Mouse (Mus musculus): ENCODE results near the gene Rrnad1.

The Rrnad1 gene

DNA sequence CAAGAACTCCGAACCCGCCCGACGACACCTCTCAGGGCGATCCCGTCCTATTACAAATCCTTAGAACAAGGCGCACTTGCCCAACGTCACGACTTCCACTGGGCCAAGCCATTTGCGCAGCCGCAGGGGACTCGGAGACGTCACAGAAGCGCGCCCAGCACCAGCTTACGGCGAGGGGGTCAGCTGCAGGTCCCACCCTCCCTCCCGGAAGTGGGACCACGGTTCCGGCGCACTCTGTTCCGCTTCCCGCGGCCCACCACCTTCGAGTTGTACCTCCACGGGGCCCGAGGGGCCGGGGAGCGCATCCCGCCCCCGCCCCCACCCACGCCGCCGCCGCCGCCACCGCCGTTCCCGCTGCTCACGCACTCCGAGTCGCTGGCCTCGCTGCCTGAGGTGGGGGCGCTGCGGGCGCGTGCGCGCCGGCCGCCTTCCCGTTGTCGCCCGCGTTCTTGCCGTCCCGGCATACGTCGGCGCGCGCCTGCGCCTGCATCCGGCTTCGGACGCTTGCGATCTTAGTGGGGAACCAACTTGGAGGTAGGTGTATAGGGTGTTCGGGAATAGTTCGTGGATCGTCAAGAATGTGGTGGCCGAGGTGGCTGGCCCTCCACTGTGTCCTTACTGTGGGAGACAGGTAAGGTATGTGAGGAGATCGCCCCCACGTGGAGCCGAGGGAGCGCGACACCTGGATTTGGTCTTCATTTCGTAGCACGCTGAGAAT, at the start of gene Rrnad1, which contains the start of gene Isg20l2:
TSS of gene Rrnad1 (minus strand) at position 640 of the 718 bp plus-strand sequence.
TSS of gene Isg20l2 (plus strand) at position 237 of the 718 bp plus-strand sequence.
- WGBS, result under 1% methylated on average over 78 of the region's 78 CpGs

DNA sequence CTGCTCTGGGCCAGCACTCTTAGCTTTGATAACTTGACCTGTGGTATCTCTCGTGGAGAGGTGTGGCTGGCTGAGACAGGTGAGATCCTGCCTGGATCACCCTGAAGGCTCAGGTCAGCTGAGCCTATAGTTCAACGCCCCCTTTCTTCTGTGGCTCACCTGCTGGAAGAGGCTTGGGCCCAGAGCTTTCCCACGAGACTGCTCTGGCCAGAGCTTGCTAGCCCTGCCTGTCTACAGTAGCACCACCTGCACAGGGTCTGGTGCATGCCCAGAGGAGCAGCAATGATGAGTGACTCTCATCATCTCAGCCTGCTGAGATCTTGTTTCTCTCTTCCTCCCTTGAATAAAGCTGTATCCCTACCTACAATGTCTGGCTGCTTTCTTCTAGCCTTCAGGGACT, 49.6 kb upstream of the Rrnad1 start:
- 84% methylated on average over 3 of the region's 3 CpGs for WGBS

DNA sequence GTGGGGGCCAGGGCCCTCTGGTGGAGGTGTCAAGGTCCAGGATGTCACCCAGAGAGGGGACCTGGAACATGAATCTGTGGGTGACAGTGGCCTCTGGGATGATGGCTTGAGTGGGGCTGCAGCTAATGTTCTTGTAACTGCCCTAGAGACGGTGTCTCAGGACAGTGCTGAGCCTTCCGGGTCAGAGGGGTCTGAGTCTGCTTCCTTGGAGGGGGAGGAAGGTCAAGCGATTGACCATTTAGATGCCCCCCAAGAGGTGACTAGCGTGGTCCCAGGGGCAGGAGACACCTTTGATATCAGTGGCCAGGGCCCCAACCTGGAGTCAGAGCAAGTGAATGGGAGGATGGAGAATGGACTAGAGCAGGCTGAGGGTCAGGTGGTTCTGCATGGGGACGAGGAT, 49.0 kb upstream of the Rrnad1 start:
- 95% methylated on average over 5 of the region's 5 CpGs for WGBS

DNA sequence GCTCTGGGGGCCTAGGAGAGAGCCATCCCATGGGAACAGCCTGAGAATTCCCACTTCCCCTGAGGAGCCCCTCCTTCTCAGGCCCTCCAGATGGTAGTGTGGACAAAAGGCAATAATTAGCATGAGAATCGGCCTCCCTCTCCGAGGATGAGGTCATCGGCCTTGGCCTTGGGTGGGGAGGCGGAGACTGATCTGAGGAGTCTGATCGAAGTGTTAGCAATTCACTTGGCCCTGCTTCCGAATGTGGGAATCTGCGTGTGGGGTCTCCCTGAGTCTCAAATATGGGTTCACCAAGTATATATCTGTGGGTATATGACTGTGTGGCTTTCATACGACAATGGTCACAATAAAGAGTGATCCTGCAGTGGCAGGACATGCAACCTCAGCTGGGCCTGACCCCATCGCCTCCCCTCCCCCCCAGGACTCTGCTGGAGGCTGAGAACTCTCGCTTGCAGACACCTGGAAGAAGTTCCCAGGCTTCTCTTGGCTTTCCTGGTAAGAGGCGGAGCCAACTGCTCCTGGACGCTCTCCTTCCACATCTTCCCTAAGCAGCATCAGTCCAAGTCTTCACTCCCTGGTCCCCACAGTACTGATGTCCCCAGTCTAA, 44.0 kb upstream of the Rrnad1 start:
- WGBS, result 53% methylated on average over 12 of the region's 12 CpGs

DNA sequence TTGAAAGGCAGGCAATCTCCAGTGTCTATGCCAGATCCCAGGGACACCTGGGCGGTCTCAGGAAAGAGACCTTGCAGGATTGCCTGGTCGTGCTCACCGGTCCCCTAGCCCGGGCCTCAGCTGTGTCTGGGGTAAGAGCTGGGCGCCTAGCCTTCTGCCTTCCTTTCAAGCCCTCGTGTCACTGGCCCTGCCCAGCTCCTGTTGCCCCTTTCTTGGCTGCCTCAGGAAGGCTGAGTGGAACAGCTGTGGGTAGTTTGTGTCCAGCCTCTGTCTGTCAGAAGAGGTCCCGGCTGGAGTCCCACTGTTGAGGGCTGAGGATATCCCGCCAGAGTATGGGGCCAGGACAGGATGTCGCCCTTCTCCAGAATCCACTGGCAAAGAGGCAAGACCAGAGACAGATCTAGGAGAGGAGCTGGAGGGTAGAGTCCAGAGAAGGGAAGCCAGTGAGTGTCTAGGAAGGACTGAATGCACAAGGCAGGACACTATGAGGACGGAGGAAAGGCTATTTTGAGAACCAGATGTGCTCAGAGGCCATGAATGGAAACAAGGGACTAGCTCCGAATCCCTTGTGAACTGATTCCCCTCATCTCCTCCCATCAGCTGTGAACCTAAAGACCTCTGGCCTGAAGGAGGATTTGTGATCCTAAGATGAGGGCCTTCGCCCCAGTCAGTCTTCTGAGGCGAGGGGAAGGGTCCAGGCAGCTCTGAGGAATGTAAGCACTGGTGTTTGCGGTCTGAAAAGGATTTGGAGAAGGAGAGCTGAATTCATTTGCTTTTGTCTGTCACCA, 43.3 kb upstream of the Rrnad1 start:
- WGBS, result 52% methylated on average over 14 of the region's 14 CpGs

DNA sequence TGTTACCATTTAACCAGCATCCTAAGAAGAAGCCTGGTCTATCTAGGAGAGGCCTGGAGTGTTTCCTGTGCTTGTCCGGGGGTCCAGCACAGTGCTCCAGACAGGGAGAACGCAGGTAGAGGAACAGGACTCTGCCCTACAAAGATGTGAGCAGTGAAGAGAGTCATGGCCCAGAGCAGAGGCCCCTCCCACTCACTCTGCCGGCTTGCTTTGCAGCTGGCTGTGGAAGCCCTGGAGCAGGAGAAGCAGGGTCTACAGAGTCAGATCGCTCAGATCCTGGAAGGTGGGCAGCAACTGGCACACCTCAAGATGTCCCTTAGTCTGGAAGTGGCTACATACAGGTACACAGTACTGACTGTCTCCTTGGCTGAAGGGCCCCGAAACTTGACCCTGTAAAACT, 42.3 kb upstream of the Rrnad1 start:
- WGBS, result 50% methylated on average over 5 of the region's 5 CpGs

DNA sequence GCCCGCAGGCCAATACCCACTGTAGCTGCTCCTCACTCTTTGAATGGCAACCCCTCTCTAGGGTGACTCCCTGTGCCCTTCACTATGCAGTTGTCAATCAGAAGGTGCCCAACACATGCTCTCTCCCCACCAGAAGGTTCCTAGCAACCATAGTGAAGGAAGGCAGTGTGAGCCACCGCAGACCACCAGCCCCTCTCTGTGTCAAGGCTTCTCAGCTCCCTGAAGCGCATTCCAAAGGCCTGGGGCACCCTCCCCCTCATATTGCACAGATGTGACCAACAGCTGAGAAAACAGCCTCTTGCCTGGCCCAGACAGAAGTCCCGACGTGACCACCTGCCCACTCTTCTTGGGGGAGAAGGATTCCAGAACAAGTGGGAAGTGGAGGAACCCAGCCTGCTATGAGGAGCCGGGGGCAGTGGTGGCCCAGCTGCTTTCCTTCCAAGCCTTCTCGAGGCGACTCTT, 41.7 kb upstream of the Rrnad1 start:
- 44% methylated on average over 8 of the region's 8 CpGs for WGBS

DNA sequence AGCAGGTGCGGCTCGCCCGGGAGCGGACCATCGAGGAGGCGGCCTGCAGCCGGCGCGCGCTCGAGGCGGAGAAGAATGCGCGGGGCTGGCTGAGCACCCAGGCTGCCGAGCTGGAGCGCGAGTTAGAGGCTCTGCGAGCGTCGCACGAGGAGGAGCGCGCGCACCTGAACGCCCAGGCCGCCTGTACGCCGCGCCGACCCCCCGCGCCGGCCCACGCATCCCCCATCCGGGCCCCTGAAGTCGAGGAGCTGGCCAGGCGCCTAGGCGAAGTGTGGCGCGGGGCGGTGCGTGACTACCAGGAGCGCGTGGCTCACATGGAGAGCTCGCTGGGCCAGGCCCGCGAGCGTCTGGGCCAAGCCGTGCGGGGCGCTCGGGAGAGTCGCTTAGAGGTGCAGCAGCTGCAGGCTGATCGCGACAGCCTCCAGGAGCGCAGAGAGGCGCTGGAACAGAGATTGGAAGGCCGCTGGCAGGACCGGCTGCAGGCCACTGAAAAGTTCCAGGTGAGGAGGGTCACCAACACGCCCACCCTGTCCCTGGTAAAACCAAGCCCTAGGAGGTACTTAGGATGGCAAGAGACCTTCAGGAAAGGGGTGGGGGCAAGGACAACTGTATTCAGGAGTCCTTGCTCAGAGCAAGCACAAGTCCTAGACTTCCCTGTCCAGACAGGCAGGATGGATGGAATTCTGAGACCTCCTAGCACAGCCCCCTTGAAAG, 41.1 kb upstream of the Rrnad1 start:
- WGBS, result 3% methylated on average over 60 of the region's 60 CpGs

DNA sequence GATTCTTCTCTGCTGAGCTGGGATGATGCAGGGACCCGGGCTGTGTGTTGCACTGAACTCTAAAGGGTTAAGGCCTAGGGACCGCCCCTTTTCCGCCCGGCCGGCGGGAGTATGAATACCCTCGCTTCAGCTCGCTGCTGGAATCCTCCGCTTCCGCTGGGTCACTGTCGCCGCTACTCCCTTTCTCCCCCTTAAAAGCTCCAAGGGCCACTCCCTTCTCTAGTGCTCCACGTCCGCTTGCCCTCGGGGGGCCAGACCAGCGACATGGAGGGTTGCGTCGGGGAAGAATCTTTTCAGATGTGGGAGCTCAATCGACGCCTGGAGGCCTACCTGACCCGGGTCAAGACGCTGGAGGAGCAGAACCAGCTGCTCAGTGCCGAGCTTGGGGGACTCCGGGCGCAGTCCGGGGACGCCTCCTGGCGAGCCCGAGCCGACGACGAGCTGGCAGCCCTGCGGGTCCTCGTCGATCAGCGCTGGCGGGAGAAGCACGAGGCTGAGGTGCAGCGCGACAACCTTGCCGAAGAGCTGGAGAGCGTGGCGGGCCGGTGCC, 40.5 kb upstream of the Rrnad1 start, which contains the start of gene Nes:
TSS of gene Nes (plus strand) at position 140 of the 550 bp plus-strand sequence.
- WGBS, result under 1% methylated on average over 44 of the region's 44 CpGs

DNA sequence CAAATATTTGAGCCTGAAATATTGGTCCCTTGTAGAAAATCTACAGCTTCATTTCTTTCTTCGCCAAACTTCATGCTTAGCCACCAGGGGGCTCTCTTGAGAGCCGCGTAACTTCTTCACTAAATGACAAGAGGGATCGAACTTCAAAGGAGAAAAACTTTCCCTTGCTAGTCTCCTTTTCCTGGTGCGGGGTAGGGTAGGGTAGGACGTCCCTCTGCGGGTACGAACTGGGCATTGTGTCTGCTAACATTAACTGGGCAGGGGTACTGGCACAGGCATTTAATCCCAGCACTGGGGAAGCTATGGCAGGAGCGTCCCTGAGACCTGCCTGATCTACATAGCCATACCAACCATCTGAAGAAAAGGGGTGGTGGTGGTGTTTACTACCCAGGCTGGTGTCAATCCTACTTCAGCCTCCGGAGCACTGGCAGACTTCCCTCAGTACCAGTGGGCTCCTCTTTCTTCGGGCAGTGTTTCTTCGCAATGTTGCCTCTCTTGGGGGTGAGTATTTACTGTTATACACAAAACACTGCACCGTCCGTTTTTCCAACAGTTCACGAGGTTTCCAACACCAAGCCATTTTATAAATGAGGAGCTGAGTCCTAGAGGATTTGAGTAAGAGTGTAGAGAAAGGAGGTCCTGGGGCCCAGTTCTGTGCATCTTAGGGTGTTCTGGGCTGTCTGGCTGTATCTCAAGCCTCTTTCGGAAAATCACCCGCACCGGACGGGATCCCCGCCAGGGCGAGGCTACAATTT, 39.8 kb upstream of the Rrnad1 start:
- WGBS, result 2% methylated on average over 21 of the region's 21 CpGs

DNA sequence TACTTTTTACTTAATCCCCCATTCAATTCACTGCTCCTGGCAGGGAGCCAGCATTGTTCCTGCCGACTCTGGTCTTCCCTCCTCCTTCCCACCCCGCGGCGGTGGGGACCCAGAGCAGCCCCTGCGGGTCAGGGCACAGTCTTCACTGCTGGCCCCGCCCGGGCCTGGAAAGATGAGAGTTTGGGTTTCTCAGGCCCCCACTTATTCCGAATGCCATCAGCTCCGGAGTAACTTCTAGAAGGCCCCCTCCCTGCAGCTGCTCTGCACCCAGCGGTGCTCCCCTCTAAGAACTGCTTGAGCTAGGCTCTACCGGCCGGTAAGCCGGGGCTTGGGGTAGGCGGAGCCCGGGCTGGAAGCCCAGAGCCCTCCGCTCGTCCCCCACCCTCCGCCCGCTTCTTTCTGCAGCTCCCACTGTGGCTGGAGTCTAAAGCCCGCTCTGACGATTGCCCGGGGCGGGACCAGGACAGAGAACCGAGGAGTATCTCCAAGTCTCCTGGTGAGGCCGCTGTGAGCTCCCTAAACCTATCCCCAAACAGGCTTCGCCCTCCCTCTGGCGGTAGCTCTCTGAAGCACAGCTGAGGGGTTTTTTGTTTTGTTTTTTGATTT, 30.2 kb upstream of the Rrnad1 start:
- 2% methylated on average over 27 of the region's 27 CpGs for WGBS

DNA sequence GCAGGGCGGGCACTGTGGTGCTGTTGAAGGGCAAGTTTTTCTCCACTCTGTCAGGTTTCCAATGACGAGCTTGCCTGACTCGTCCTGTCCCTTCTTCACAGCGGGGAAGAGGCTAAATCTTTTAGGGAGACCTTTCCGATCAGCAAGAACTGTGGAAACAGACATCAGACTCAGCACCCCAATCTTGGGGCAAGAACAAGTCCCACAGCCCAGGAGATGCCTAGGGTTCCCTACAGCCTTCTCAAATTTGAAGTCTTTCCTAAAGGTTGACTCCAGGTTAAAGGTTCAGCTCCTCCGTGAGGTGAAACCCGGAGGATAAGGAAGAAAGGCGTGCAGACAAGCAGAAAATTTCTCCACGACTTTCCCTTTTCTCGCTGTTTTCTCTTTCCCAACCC, 29.7 kb upstream of the Rrnad1 start:
- WGBS, result 28% methylated on average over 10 of the region's 10 CpGs

DNA sequence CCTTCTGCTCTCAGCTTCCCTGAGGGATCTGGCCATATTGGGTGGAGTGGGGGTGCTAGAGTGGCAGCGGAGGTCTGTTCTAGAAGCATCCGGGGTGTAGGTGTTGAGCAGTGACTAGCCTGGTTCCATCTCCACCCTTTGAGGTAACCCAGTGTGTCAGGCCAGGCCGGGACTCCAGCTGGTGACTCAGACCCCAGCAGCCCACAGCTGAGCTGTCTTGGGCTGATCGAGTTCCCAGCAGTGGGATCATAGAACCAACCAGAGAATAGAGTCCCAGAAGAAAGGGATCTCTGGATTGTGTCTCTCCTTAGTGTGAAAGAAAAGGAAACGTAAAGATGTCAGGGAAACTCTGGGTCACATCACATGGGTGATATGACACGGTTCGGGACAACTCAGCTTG, 28.9 kb upstream of the Rrnad1 start:
- 87% methylated on average over 7 of the region's 7 CpGs for WGBS

DNA sequence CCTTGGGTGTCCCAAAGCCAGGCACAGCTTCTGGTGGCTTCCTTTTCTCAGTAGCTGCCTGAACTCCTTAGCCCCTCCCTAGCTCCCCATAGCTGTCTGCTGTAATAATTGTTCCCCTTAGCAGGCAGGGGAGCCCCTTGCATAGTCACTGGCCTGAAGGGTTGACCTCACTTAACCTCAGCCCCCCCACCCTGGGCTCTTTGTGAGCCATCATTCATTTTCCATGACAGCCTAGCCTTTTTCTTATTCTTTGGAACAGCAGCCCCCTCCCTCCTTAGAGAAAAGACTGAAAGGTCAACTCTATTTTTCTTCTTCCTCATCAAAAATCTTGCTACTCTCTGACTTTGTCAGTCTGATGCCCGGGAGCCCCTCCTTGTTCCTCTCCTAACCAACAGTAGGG, 28.4 kb upstream of the Rrnad1 start:
- 61% methylated on average over 1 of the region's 1 CpGs for WGBS

DNA sequence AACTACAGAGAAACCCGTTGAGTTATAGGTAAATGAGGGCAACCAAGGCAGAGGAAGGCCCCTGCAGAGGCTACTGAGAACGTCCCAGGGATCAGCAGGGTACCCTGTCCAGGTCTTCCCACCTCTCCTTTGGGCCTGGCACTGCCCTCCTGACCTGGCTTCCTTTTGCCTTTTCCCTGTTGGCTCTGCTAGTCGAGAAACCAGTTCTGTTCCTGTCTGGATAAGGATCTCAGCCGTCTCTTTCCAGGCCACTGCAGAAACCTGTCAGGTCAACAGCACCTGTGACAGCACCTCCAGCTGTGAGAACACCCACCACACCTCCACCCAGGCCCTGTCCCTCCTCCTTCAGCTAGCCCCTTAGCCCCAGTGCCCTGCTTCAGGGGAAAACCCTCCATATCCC, 28.0 kb upstream of the Rrnad1 start:
- WGBS, result 68% methylated on average over 4 of the region's 4 CpGs

DNA sequence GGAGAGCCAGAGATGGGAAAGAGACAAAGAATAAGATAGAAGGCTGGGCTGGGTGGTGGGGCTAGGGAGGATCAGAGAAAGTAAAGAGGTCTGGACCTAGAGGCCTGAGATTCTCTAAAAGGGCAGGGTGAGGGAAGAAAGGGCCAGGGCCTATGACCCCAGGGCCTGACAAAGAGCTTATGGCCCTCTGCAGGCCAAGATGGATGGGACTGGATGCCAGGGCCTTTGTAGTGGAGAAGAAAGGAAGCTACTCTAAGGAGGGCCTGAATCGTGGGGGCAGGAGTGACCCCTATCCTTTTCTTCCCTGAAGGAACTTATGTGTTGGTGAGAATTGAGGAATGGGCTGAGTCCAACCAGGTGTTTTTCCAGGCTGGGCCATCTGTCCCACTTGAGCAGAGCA, 27.5 kb upstream of the Rrnad1 start:
- 78% methylated on average over 1 of the region's 1 CpGs for WGBS

DNA sequence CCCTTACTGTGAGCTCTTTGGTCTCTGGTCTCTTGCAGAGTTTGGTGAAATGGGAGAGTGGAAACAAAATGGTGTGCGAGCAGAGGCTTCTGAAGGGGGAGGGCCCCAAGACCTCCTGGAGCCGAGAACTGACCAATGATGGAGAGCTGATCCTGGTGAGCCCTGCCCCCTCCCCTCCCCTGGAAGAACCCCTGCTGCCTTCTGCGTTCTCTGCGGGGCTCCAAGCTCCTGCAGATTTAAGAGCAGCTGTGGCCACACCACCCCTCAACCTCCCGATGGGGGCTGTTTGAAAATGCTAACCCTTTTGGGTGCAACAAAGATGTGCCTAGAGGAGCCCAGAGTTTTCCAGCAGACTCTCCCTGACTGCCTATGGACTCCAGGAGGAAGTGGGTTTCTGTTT, 21.9 kb upstream of the Rrnad1 start:
- WGBS, result 33% methylated on average over 5 of the region's 5 CpGs

DNA sequence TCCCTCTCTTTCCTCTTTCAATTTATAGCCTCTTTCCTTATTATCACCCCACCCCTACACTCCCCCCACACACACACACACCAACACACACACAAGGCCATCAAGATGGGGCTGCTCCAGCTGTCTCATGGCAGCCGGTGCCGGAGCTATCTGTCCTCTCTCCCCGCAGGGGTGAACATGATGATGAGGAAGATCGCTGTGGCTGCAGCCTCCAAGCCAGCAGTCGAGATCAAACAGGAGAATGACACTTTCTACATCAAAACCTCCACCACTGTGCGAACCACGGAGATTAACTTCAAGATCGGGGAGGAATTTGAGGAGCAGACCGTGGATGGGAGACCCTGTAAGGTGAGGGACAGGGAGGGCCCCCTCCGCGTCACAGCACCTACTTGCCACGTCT, 21.4 kb upstream of the Rrnad1 start:
- 59% methylated on average over 12 of the region's 12 CpGs for WGBS

DNA sequence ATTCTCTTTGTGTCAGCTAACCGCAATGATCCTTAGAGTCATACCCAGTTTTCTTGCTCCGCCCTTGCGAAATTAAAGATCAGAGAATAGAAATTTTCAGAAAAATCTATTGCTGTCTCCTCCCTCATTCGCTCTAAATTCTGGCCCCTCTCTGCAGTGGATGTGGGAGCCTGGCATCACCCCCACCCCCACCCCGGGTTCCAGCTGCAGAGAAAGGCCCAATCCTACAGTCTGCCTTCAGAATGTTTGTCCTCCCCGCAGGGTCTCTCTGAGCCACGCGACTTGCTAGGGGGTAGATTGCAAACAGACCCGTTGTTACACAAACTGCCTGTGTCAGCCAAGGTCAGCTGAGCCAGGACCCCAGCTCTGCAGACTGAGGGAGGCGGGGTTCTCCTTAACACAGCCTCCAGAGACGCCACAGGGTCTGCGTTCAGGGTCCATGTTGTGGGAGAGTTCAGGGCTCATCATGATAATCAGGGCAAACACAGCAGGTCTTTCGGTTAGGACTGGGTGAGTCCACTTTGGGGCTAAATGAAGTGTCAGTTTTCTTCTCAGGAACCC, 19.5 kb upstream of the Rrnad1 start:
- WGBS, result 55% methylated on average over 13 of the region's 13 CpGs
